8 mouse cellular contexts compared by ENCODE assay signal in the genomic region with DNA sequence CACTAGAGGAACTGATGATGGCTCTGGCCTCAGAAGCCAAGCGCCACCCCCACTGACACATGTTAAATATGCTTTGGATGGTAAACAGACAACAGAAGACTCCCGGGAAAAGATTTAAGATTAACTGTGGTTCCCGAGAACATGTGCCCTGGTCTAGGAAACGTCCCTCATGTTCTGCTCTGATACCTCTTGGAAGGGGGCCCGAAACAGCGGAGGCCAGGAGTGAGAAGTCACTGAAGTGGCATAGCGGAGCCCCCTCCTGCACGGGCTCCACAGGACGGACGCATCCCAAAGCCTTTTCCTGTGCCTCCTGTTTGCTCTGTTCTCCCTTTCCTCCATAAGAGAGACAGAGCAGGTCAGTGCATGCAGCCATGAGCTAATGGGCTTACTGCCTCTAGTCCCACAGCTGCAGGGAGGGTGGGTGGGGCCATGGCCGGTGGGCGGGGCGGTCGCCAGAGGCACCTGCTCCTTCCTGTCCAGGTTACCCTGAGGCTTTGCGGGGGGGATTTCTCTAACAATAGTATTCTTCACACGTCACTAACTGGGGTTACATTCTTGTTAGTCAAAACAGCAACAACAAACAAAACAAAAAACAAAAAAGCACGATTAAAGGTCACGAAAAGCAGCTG.
A peak's percentile ranks its signal among the peaks of the same experiment; 100 is the strongest.
DNase-seq lines count a peak whose midpoint lies in the region; ATAC-seq and TF ChIP-seq lines count a peak whose summit lies in the region.

No protein-coding gene starts in this region.

- 0 out of 2 replicates have a peak, but pooled peaks cover 2% of the 10 kb centered on the region for H3K4me1 ChIP-seq in forebrain, embryonic 11.5 days (replicated peaks; ENCODE audit: control insufficient read depth, insufficient read depth, low read length)
- no peaks in the 10 kb centered on the region for H3K4me1 ChIP-seq in forebrain, embryonic 16.5 days (replicated peaks; ENCODE audit: control insufficient read depth, insufficient read depth, low read length)
- no peaks in the 10 kb centered on the region for H3K4me1 ChIP-seq in intestine, postnatal 0 days (replicated peaks; ENCODE audit: control insufficient read depth, insufficient read depth, low read length)
- peaks cover 4% of the 10 kb centered on the region for H3K4me1 ChIP-seq in midbrain, embryonic 16.5 days (ENCODE audit: control insufficient read depth, insufficient read depth, low read length)

- DNase-seq in forebrain, embryonic 11.5 days (ENCODE audit: low spot score), result peak; percentile 62
- DNase-seq in right cerebral cortex, adult 18-20 months, result no peak
- DNase-seq in cerebellum, postnatal 4 days (ENCODE audit: low spot score in 2 of 2), result no peak
- DNase-seq in ovary, postnatal 14 days (ENCODE audit: low spot score), result no peak

- no peaks in the 10 kb centered on the region for H3K27me3 ChIP-seq in forebrain, embryonic 11.5 days (ENCODE audit: control insufficient read depth, insufficient read depth, low read length)
- no peaks in the 10 kb centered on the region for H3K27me3 ChIP-seq in forebrain, embryonic 16.5 days (replicated peaks; ENCODE audit: control insufficient read depth, insufficient read depth, low read length)
- H3K27me3 ChIP-seq in intestine, postnatal 0 days (replicated peaks; ENCODE audit: control insufficient read depth, insufficient read depth, low read length), result no peaks in the 10 kb centered on the region
- no peaks in the 10 kb centered on the region for H3K27me3 ChIP-seq in midbrain, embryonic 16.5 days (ENCODE audit: control insufficient read depth, insufficient read depth, low read depth, low read length)

- H3K9ac ChIP-seq in forebrain, embryonic 11.5 days (ENCODE audit: low read length), result no peak overlapping the region
- no peak overlapping the region for H3K9ac ChIP-seq in forebrain, embryonic 16.5 days (replicated peaks; ENCODE audit: low read depth, low read length)
- H3K9ac ChIP-seq in intestine, postnatal 0 days (ENCODE audit: low read depth, low read length), result peak overlapping the region; percentile 11; the same call in 1 of the 2 replicates
- no peak overlapping the region for H3K9ac ChIP-seq in midbrain, embryonic 16.5 days (ENCODE audit: low read depth, low read length)

- no peak overlapping the region for H3K4me3 ChIP-seq in forebrain, embryonic 11.5 days (ENCODE audit: low read depth, low read length)
- no peak overlapping the region for H3K4me3 ChIP-seq in forebrain, embryonic 16.5 days (replicated peaks; ENCODE audit: low read length)
- H3K4me3 ChIP-seq in intestine, postnatal 0 days (ENCODE audit: low read depth, low read length), result peak overlapping the region; percentile 34
- no peak overlapping the region for H3K4me3 ChIP-seq in midbrain, embryonic 16.5 days (ENCODE audit: low read depth, low read length)

- H3K27ac ChIP-seq in forebrain, embryonic 11.5 days (ENCODE audit: low read depth, low read length), result no peak overlapping the region
- H3K27ac ChIP-seq in forebrain, embryonic 16.5 days (ENCODE audit: low read length), result no peak overlapping the region
- no peak overlapping the region for H3K27ac ChIP-seq in intestine, postnatal 0 days (ENCODE audit: low read depth, low read length)
- no peak overlapping the region for H3K27ac ChIP-seq in midbrain, embryonic 16.5 days (ENCODE audit: low read length)

- no peaks in the 10 kb centered on the region for H3K36me3 ChIP-seq in forebrain, embryonic 11.5 days (ENCODE audit: control insufficient read depth, insufficient read depth, low read length)
- no peaks in the 10 kb centered on the region for H3K36me3 ChIP-seq in forebrain, embryonic 16.5 days (ENCODE audit: control insufficient read depth, insufficient read depth)
- H3K36me3 ChIP-seq in intestine, postnatal 0 days (ENCODE audit: control insufficient read depth, insufficient read depth), result no peaks in the 10 kb centered on the region
- H3K36me3 ChIP-seq in midbrain, embryonic 16.5 days (ENCODE audit: control insufficient read depth, insufficient read depth, low read length), result no peaks in the 10 kb centered on the region

- H3K9me3 ChIP-seq in forebrain, embryonic 11.5 days (ENCODE audit: control insufficient read depth, low read length), result no peaks in the 10 kb centered on the region
- no peaks in the 10 kb centered on the region for H3K9me3 ChIP-seq in forebrain, embryonic 16.5 days (ENCODE audit: control insufficient read depth, low read length)
- H3K9me3 ChIP-seq in intestine, postnatal 0 days (ENCODE audit: control insufficient read depth), result no peaks in the 10 kb centered on the region
- H3K9me3 ChIP-seq in midbrain, embryonic 16.5 days (replicated peaks; ENCODE audit: control insufficient read depth, low read length, poor library complexity, severe bottlenecking), result no peaks in the 10 kb centered on the region

- peak overlapping the region; percentile 40 for H3K4me2 ChIP-seq in forebrain, embryonic 11.5 days (ENCODE audit: low read depth, low read length, severe bottlenecking)
- no peak overlapping the region for H3K4me2 ChIP-seq in forebrain, embryonic 16.5 days (ENCODE audit: low read length)
- peak overlapping the region; percentile 73 for H3K4me2 ChIP-seq in intestine, postnatal 0 days (replicated peaks; ENCODE audit: low read depth)
- H3K4me2 ChIP-seq in midbrain, embryonic 16.5 days (ENCODE audit: low read length), result peak overlapping the region; percentile 33

- ATAC-seq in forebrain, embryonic 11.5 days (replicated peaks; ENCODE audit: low FRiP score), result peak; percentile 63
- ATAC-seq in forebrain, embryonic 16.5 days, result no peak
- ATAC-seq in activated CD4-positive, CD25-positive, alpha-beta regulatory T cell, adult 4 months, result peak; percentile 60
- ATAC-seq in intestine, postnatal 0 days, result peak; percentile 80
- no peak; the same call in 1 of the 2 replicates for ATAC-seq in midbrain, embryonic 16.5 days

- WGBS in forebrain, embryonic 11.5 days, result 39% methylated on average over 18 of the region's 18 CpGs
- WGBS in forebrain, embryonic 16.5 days, result 35% methylated on average over 18 of the region's 18 CpGs
- WGBS in intestine, postnatal 0 days, result 43% methylated on average over 18 of the region's 18 CpGs
- 41% methylated on average over 18 of the region's 18 CpGs for WGBS in midbrain, embryonic 16.5 days

- TF ChIP-seq CTCF in intestine, postnatal 0 days (IDR thresholded peaks at IDR 0.05; ENCODE audit: low read depth), result no peak

Comparison
In these comparisons a context has a peak if more than half of its experiments do, and no peak if none do; other contexts are left out.
1. ATAC-seq: peak in forebrain, embryonic 11.5 days (single experiment), activated CD4-positive, CD25-positive, alpha-beta regulatory T cell, adult 4 months (single experiment) and intestine, postnatal 0 days (single experiment); none in forebrain, embryonic 16.5 days (single experiment) and midbrain, embryonic 16.5 days (single experiment).